Mouse (Mus musculus): ENCODE measurements around the gene Atp8b4. TPM values are rescaled to one million over a fixed set of nuclear protein-coding genes. Genes with fewer than 3 reads are reported as not detected.

The Atp8b4 gene
- polyA plus RNA-seq, 1 experiment, result not detected

DNA sequence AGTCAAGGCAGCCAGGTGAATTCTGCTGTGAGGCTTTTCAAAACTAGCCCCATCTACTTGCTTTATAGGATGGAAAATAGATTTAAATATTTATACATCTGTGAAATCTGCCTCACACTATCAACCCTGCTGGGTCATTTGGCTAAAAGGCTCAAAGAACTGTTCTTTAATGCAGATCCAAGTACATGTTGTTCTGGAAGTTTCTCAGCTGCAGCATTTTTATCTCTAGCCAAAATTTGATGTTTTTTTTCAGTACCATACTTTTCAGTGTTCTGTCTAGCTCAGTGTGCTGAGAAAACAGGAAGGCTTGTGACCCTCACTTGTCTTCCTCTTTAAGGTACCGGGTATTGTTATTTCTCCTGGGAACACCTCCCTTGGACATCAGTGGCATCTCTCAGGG lies 65.8 kb downstream of the Atp8b4 start:
- Histone ChIP-seq H3K27me3 (ENCODE audit: control insufficient read depth, insufficient read depth, low read length, poor library complexity, severe bottlenecking) (no peaks in the 10 kb centered on the region), H3K4me3 (ENCODE audit: low read depth, low read length) (no peak overlapping the region), H3K9ac (ENCODE audit: low read depth, poor library complexity, severe bottlenecking) (no peak overlapping the region), H3K36me3 (ENCODE audit: control insufficient read depth, insufficient read depth, low read length, poor library complexity, severe bottlenecking) (no peaks in the 10 kb centered on the region), H3K9me3 (replicated peaks; ENCODE audit: control insufficient read depth, insufficient read depth, low read length, poor library complexity, severe bottlenecking) (no peaks in the 10 kb centered on the region), H3K27ac (ENCODE audit: insufficient read depth, low read length) (no peak overlapping the region), H3K4me1 (ENCODE audit: control insufficient read depth, insufficient read depth, low read length) (no peaks in the 10 kb centered on the region)
- TF ChIP-seq CTCF (IDR thresholded peaks at IDR 0.05; ENCODE audit: low read depth, low read length) (no peak), EP300 (IDR thresholded peaks at IDR 0.05; ENCODE audit: insufficient read depth, low read depth, low read length) (no peak), POLR2A (IDR thresholded peaks at IDR 0.05; ENCODE audit: insufficient read depth, low read length) (no peak)

DNA sequence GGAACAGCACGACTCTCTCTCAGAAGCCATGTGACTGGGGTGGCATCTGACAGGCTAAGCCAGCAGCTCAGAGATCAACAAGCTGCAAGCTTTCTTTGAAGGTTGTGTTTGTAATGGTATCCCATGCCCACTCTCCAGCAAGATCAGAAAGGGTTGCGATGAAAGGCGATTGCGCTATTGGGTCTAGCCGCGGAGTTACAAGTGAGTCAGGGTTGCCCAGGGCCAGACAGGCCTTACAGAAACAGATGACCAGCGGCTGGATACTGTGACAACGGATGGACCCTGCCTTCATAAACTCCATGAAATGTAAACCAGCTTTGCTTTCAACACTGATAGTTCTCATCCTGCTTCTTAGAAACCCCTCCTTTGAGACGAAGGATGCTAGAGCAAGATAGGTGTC lies 66.2 kb downstream of the Atp8b4 start:
- Histone ChIP-seq H3K27me3 (ENCODE audit: control insufficient read depth, insufficient read depth, low read length, poor library complexity, severe bottlenecking) (no peaks in the 10 kb centered on the region), H3K9ac (ENCODE audit: low read depth, poor library complexity, severe bottlenecking) (no peak overlapping the region), H3K9me3 (replicated peaks; ENCODE audit: control insufficient read depth, insufficient read depth, low read length, poor library complexity, severe bottlenecking) (no peaks in the 10 kb centered on the region), H3K4me1 (ENCODE audit: control insufficient read depth, insufficient read depth, low read length) (no peaks in the 10 kb centered on the region), H3K4me3 (ENCODE audit: low read depth, low read length) (no peak overlapping the region), H3K27ac (ENCODE audit: insufficient read depth, low read length) (no peak overlapping the region), H3K36me3 (ENCODE audit: control insufficient read depth, insufficient read depth, low read length, poor library complexity, severe bottlenecking) (no peaks in the 10 kb centered on the region)
- TF ChIP-seq CTCF (IDR thresholded peaks at IDR 0.05; ENCODE audit: low read depth, low read length) (no peak), POLR2A (IDR thresholded peaks at IDR 0.05; ENCODE audit: insufficient read depth, low read length) (no peak), EP300 (IDR thresholded peaks at IDR 0.05; ENCODE audit: insufficient read depth, low read depth, low read length) (no peak)

DNA sequence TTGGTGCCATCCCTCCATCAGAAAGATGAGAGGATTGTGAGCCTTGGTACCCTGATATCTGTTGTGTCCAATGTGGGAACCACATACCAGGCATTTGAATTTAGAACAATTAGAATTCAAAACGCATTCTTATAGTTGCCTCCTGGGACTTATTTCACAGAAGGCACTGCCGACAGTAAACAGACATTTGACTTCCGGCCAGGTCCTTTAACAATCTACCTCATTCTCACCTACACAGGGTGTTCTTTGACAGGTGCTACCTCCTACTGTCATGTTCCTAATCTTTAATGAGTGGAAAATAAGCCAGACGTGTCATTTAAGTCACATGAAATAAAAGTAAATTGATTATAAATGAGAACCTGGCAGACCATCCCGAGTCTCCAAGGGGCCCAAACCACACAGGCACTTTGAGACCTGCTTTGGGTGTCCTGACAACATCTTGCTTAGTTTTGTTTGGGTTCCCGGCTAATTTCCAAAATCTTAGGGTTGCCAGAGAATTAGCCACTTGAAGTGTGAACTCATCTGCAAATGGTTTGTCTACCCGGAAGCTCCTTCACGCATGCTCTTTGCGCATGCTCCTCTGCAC lies 67.9 kb downstream of the Atp8b4 start:
- H3K4me1 ChIP-seq (ENCODE audit: control insufficient read depth, insufficient read depth, low read length), result no peaks in the 10 kb centered on the region
- H3K9ac ChIP-seq (ENCODE audit: low read depth, poor library complexity, severe bottlenecking), result no peak overlapping the region
- H3K4me3 ChIP-seq (ENCODE audit: low read depth, low read length), result no peak overlapping the region
- TF ChIP-seq POLR2A (IDR thresholded peaks at IDR 0.05; ENCODE audit: insufficient read depth, low read length), result no peak
- TF ChIP-seq EP300 (IDR thresholded peaks at IDR 0.05; ENCODE audit: insufficient read depth, low read depth, low read length), result no peak
- no peak for TF ChIP-seq CTCF (IDR thresholded peaks at IDR 0.05; ENCODE audit: low read depth, low read length)
- H3K27me3 ChIP-seq (ENCODE audit: control insufficient read depth, insufficient read depth, low read length, poor library complexity, severe bottlenecking), result no peaks in the 10 kb centered on the region
- no peaks in the 10 kb centered on the region for H3K9me3 ChIP-seq (replicated peaks; ENCODE audit: control insufficient read depth, insufficient read depth, low read length, poor library complexity, severe bottlenecking)
- no peaks in the 10 kb centered on the region for H3K36me3 ChIP-seq (ENCODE audit: control insufficient read depth, insufficient read depth, low read length, poor library complexity, severe bottlenecking)
- no peak overlapping the region for H3K27ac ChIP-seq (ENCODE audit: insufficient read depth, low read length)

DNA sequence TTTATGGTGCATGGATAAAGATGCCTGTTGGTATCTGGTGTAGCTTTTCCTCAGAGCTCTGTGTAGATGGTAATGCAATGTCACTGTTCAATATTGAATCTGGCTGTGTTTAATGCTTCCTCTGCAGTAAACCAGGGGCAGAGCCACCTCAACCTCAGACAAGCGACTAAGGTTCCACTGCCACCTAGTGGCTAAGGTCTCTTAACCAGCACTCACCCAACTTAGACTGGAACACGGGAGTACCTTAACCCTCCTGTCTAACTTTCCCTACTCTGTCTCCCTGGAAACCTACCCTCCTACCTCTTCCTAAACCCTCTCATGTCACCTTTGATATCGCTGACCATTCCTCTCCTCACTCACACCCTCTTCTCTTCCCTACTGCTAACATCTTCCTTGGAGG lies 71.2 kb downstream of the Atp8b4 start:
- H3K4me1 ChIP-seq (ENCODE audit: control insufficient read depth, insufficient read depth, low read length), result no peaks in the 10 kb centered on the region
- no peak overlapping the region for H3K27ac ChIP-seq (ENCODE audit: insufficient read depth, low read length)
- no peak overlapping the region for H3K4me3 ChIP-seq (ENCODE audit: low read depth, low read length)
- H3K9ac ChIP-seq (ENCODE audit: low read depth, poor library complexity, severe bottlenecking), result no peak overlapping the region
- H3K27me3 ChIP-seq (ENCODE audit: control insufficient read depth, insufficient read depth, low read length, poor library complexity, severe bottlenecking), result no peaks in the 10 kb centered on the region
- H3K36me3 ChIP-seq (ENCODE audit: control insufficient read depth, insufficient read depth, low read length, poor library complexity, severe bottlenecking), result no peaks in the 10 kb centered on the region
- H3K9me3 ChIP-seq (replicated peaks; ENCODE audit: control insufficient read depth, insufficient read depth, low read length, poor library complexity, severe bottlenecking), result no peaks in the 10 kb centered on the region
- TF ChIP-seq CTCF (IDR thresholded peaks at IDR 0.05; ENCODE audit: low read depth, low read length) (peak; percentile 65), EP300 (IDR thresholded peaks at IDR 0.05; ENCODE audit: insufficient read depth, low read depth, low read length) (no peak)

DNA sequence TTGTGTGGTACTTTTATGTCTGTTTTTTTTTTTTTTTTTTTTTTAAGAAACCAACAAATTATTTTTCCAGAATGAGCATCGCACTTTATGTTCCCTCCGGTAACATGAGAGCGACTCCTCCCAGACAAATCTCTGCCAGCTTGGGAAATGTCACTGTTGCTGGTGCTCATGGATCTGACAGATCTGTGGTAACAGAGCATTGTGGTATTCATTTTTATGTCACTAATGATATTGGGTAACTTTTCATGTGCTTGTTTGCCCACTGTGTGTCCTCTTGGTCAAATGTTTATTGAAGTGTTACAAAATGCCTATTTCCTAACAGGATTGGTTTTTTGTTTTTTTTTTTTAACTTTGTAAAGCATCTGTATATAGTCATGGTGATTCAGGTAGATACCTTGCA lies 75.3 kb downstream of the Atp8b4 start:
- H3K27ac ChIP-seq (ENCODE audit: insufficient read depth, low read length), result no peak overlapping the region
- no peaks in the 10 kb centered on the region for H3K27me3 ChIP-seq (ENCODE audit: control insufficient read depth, insufficient read depth, low read length, poor library complexity, severe bottlenecking)
- H3K9ac ChIP-seq (ENCODE audit: low read depth, poor library complexity, severe bottlenecking), result no peak overlapping the region
- no peaks in the 10 kb centered on the region for H3K4me1 ChIP-seq (ENCODE audit: control insufficient read depth, insufficient read depth, low read length)
- TF ChIP-seq EP300 (IDR thresholded peaks at IDR 0.05; ENCODE audit: insufficient read depth, low read depth, low read length), result no peak
- TF ChIP-seq POLR2A (IDR thresholded peaks at IDR 0.05; ENCODE audit: insufficient read depth, low read length), result no peak
- no peak for TF ChIP-seq CTCF (IDR thresholded peaks at IDR 0.05; ENCODE audit: low read depth, low read length)
- no peaks in the 10 kb centered on the region for H3K36me3 ChIP-seq (ENCODE audit: control insufficient read depth, insufficient read depth, low read length, poor library complexity, severe bottlenecking)
- no peak overlapping the region for H3K4me3 ChIP-seq (ENCODE audit: low read depth, low read length)
- no peaks in the 10 kb centered on the region for H3K9me3 ChIP-seq (replicated peaks; ENCODE audit: control insufficient read depth, insufficient read depth, low read length, poor library complexity, severe bottlenecking)

DNA sequence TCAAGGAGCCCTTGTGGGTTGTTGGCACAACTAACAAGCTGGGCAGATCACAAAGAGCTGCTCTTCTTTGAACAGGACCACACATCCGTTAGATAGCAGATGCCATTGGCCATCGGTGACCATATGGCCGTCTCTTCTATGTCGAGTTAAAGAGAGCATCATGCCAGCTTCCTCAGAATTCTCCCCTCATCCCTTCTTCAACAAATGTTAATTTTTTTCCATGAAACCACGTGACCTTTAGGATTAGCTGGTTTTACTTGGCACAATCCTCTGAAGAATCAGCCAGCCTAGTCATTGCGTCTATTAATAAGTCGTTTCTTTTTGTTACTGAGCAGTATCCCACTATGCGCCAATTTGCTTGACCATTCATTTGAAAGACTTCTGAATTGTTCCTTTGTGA lies 75.8 kb downstream of the Atp8b4 start:
- Histone ChIP-seq H3K27me3 (ENCODE audit: control insufficient read depth, insufficient read depth, low read length, poor library complexity, severe bottlenecking) (no peaks in the 10 kb centered on the region), H3K4me3 (ENCODE audit: low read depth, low read length) (no peak overlapping the region), H3K9ac (ENCODE audit: low read depth, poor library complexity, severe bottlenecking) (no peak overlapping the region), H3K27ac (ENCODE audit: insufficient read depth, low read length) (no peak overlapping the region), H3K4me1 (ENCODE audit: control insufficient read depth, insufficient read depth, low read length) (no peaks in the 10 kb centered on the region), H3K9me3 (replicated peaks; ENCODE audit: control insufficient read depth, insufficient read depth, low read length, poor library complexity, severe bottlenecking) (no peaks in the 10 kb centered on the region), H3K36me3 (ENCODE audit: control insufficient read depth, insufficient read depth, low read length, poor library complexity, severe bottlenecking) (no peaks in the 10 kb centered on the region)
- no peak for TF ChIP-seq CTCF (IDR thresholded peaks at IDR 0.05; ENCODE audit: low read depth, low read length)
- TF ChIP-seq POLR2A (IDR thresholded peaks at IDR 0.05; ENCODE audit: insufficient read depth, low read length), result no peak
- no peak for TF ChIP-seq EP300 (IDR thresholded peaks at IDR 0.05; ENCODE audit: insufficient read depth, low read depth, low read length)

All from ES-Bruce4 (cell line).